Mouse (Mus musculus) Patski (cell line): Measurements from ENCODE around the gene Agfg2. TPM values are rescaled to one million over a fixed set of nuclear protein-coding genes. Genes with fewer than 3 reads are reported as not detected.

ENCODE experiments used
- ATAC-seq: fragments of 100-300 bp; one replicate; pipeline ENCODE4 v1.8.0; 2021
- CTCF ChIA-PET: fragments of 350-600 bp; sonication (Branson Sonifier 250); formaldehyde crosslinking; loops from one replicate; lab custom pipeline; 2022; ENCODE audit warnings: inconsistent platforms; lab: Charles Lee
- POLR2A ChIA-PET: fragments of 350-600 bp; sonication (Branson Sonifier 250); formaldehyde crosslinking; loops from one replicate; lab custom pipeline; 2022; ENCODE audit warnings: antibody characterized with exemption, inconsistent platforms; lab: Charles Lee
- DNase-seq: peaks from one replicate; pipeline ENCODE4 v3.0.0-alpha.2; 2011; ENCODE audit warnings: low read depth, low spot score
- H3K27me3 ChIP-seq: fragments of 371-371 bp; one replicate; pipeline ENCODE4 v1.5.1; 2021
- CTCF ChIP-seq: fragments of 100-300 bp; IDR thresholded peaks from one replicate; pipeline ENCODE4 v1.5.1; 2021
- in situ Hi-C: fragments of 300-500 bp; cut with MboI; formaldehyde crosslinking; loops from 3 replicates; pipeline ENCODE4 v1.11.1; 2018; ENCODE audit warnings: low pct_unique_long_range_greater_than_20kb, mixed read lengths
- polyA plus RNA-seq: library from polyadenylated mRNA; unstranded; gene quantifications from one replicate; pipeline ENCODE4 v1.2.3, GENCODE M21; 2021

Agfg2 gene
- polyA plus RNA-seq, 1 experiment from 2014 or later: 33.1 TPM

GRCm38 (mm10) chr5:137706913-137707633, 22.5 kb upstream of the Agfg2 start:
- ATAC-seq (no peak), DNase-seq (no peak)
- no peak for TF ChIP-seq CTCF
- ChIA-PET POLR2A (interaction anchor here (0.5 kb wide), 1 partner anchor 30 kb away, joined by 5 read pairs; no protein-coding TSS in a partner anchor), CTCF (interaction anchor here (0.6 to 1.1 kb wide), 5 partner anchors 11 to 117 kb away, joined by 3 to 4 read pairs (median 3); no protein-coding TSS in a partner anchor)
- H3K27me3 ChIP-seq: no peaks in the 10 kb centered on the region
- in situ Hi-C loops: no loop called here

- in situ Hi-C loops: no loop called here
- DNase-seq (no peak), ATAC-seq (no peak)
- POLR2A ChIA-PET: no interaction called here
- CTCF ChIA-PET: no interaction called here
- TF ChIP-seq CTCF: no peak
- H3K27me3 ChIP-seq: no peaks in the 10 kb centered on the region
Measured at GRCm38 (mm10) chr5:137705242-137705641, 20.7 kb upstream of the Agfg2 start.

DNA sequence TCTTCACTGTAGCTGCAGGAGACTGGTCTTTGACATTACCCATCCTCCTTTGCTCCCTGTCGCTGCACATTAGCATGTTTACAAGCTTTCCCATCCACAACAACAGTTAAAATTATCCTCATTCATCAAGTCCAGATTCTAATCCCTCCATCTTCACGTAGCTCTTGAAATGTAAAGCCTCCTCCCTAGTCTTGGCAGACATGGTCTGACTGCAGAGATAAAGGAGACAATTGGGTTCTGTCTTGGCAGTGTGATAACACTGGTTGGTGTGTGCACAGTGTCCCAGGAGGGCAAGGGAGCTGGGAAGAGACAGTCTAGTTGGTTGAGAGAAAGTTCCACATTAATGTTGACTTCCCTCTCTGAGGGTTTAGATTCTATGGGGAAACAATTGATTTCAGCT, 15.3 kb upstream of the Agfg2 start:
- in situ Hi-C loops: loop anchor here (5.0 kb wide), 1 partner anchor 32 kb away; no protein-coding TSS in a partner anchor
- TF ChIP-seq CTCF: no peak
- no peaks in the 10 kb centered on the region for H3K27me3 ChIP-seq
- POLR2A ChIA-PET: interaction anchor here (1.0 kb wide), 1 partner anchor 14 kb away, joined by 3 read pairs; no protein-coding TSS in a partner anchor
- CTCF ChIA-PET: no interaction called here
- ATAC-seq: no peak
- DNase-seq: no peak

GRCm38 (mm10) chr5:137699080-137699479, 14.6 kb upstream of the Agfg2 start:
- H3K27me3 ChIP-seq: no peaks in the 10 kb centered on the region
- no peak for DNase-seq
- CTCF ChIA-PET: no interaction called here
- ATAC-seq: no peak
- in situ Hi-C loops: loop anchor here (5.0 kb wide), 1 partner anchor 33 kb away; no protein-coding TSS in a partner anchor
- POLR2A ChIA-PET: no interaction called here
- no peak for TF ChIP-seq CTCF

DNA sequence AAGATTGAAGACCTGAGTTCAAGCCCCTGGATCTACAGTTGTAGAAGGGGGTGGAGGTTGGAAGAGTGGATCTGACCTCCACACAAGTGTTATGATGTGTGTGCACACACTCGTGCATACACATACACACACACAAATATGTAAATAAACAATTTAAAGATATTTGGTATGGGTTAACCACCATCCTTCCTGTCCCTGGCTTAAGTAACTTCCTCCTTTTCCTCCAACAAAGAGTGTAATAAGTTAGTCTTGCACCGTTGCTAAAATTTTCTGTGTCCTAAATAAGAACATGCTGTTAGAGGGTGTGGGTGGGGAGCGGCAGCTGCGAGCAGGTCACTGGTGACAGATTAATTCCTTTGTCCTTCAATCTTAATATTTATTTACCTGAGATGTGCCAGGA, 11.4 kb upstream of the Agfg2 start:
- in situ Hi-C loops: loop anchor here (5.0 kb wide), 1 partner anchor 36 kb away; no protein-coding TSS in a partner anchor
- ChIA-PET POLR2A (interaction anchor here (0.6 to 0.7 kb wide), 2 partner anchors 117 to 1333 kb away, joined by 3 to 7 read pairs; no protein-coding TSS in a partner anchor), CTCF (interaction anchor here (1.9 kb wide), 1 partner anchor 11 kb away, joined by 4 read pairs; no protein-coding TSS in a partner anchor)
- no peak for TF ChIP-seq CTCF
- DNase-seq (no peak), ATAC-seq (no peak)
- H3K27me3 ChIP-seq: no peaks in the 10 kb centered on the region

DNA sequence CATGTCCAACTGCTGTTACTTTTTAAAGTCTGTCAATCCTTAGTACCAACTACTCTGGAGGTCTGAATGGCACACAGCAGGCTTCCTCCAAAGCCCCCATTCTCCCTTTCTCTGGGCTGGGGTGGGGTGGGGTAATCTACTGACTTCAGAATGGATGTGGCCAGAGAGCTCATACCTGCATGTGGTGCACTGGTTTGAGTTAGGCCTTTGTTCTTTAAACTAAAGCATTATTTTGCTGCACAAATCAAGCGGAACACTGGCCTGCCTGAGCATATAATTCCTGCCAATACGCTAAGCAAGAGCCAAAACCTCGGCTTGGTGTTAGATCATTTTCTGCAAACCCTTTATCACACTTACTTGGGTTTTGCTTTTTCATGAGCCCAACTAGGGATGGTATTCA, 10.3 kb upstream of the Agfg2 start:
- ChIA-PET CTCF (interaction anchor here (1.5 kb wide), 1 partner anchor 10 kb away, joined by 3 read pairs; the partner anchor contains the start of gene Agfg2), POLR2A (no interaction called here)
- ATAC-seq: no peak
- in situ Hi-C loops: loop anchor here (5.0 kb wide), 1 partner anchor 38 kb away; no protein-coding TSS in a partner anchor
- no peaks in the 10 kb centered on the region for H3K27me3 ChIP-seq
- no peak for DNase-seq
- TF ChIP-seq CTCF: no peak

GRCm38 (mm10) chr5:137691881-137692280, 7.4 kb upstream of the Agfg2 start:
- no peaks in the 10 kb centered on the region for H3K27me3 ChIP-seq
- in situ Hi-C loops: no loop called here
- no peak for TF ChIP-seq CTCF
- ChIA-PET POLR2A (no interaction called here), CTCF (no interaction called here)
- no peak for ATAC-seq
- DNase-seq: no peak

DNA sequence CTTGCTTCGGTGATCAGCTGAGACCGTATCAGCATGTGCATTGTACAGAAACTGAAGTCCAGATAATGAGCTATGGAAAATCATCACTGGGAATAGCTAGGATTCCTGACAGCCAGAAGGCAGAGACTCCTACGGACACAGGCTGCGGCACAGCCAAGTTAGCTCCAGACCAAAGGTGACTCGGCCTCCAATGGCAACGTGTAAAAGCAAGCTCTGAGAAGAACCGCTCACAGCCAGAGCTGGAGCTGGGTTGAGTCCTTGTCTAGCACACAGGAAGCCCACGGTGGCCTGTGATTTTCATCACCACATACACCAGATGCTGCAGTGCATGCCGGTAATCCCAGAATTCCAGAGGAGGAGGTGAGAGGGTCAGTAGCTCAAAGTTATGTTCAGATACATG, 6.0 kb upstream of the Agfg2 start:
- POLR2A ChIA-PET: interaction anchor here (0.6 kb wide), 1 partner anchor 77 kb away, joined by 4 read pairs; no protein-coding TSS in a partner anchor
- CTCF ChIA-PET: no interaction called here
- no peak for ATAC-seq
- no peaks in the 10 kb centered on the region for H3K27me3 ChIP-seq
- no peak for TF ChIP-seq CTCF
- DNase-seq: no peak
- in situ Hi-C loops: no loop called here

- in situ Hi-C loops: no loop called here
- CTCF ChIA-PET: no interaction called here
- no peak for TF ChIP-seq CTCF
- no peaks in the 10 kb centered on the region for H3K27me3 ChIP-seq
- no peak for ATAC-seq
- POLR2A ChIA-PET: interaction anchor here (0.6 kb wide), 1 partner anchor 16 kb away, joined by 3 read pairs; no protein-coding TSS in a partner anchor
- no peak for DNase-seq
Measured at GRCm38 (mm10) chr5:137689974-137690373, 5.4 kb upstream of the Agfg2 start.

DNA sequence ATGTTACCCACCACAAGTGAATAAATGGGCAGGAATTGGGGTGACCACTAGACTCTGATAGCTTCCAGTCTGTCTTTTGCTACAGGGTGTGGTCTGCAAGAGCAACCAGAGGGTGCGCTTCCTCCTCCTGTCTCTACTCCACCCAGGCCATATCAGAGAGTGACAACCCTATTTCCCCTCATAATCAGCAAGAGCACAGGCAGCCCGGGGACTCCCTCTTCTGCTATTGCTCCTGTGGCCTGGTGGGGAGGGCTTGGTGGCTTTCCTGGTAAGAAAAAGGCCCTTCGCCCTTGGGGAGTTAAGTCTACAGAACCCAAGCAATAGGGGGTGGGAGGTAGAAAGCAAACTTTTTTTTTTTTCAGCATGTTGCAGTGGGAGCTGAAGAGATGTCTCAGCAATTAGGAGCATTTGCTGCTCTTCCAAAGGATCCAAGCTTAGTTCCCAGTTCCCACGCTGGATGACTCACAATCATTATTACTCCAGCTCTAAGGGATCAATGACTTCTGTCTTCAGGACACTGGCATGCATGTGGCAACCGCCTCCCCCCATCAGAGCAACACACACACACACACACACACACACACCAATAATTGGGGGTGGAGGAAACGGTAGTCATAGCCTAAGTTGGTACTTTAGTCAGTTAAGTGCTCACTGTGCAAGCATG, 1.7 kb upstream of the Agfg2 start:
- DNase-seq (no peak), ATAC-seq (no peak)
- ChIA-PET CTCF (interaction anchor here (1.3 kb wide), 1 partner anchor 74 kb away, joined by 4 read pairs; no protein-coding TSS in a partner anchor), POLR2A (interaction anchor here (0.7 kb wide), 1 partner anchor 14 kb away, joined by 3 read pairs; no protein-coding TSS in a partner anchor)
- TF ChIP-seq CTCF: no peak
- H3K27me3 ChIP-seq: no peaks in the 10 kb centered on the region
- in situ Hi-C loops: no loop called here
